Mouse (Mus musculus): ENCODE measurements at regions not wholly inside any gene's neighbourhood (a gene's known extent, or its start where the extent isn't known, plus 50 kb on each side); places are given as distances from the start of the nearest gene placed in this dataset.

- DNase-seq (ENCODE audit: low read depth, low spot score), result peak; percentile 27
Observed at GRCm38 (mm10) chr13:46123446-46123845, 150.1 kb upstream of the Stmnd1 start.

GRCm38 (mm10) chr13:46116576-46116975, 151.8 kb upstream of the Atxn1 start:
- DNase-seq (ENCODE audit: low read depth, low spot score), result no peak

GRCm38 (mm10) chr13:46104971-46105370, 140.2 kb upstream of the Atxn1 start:
- no peak for DNase-seq (ENCODE audit: low read depth, low spot score)

- no peak for DNase-seq (ENCODE audit: low read depth, low spot score)
Observed at GRCm38 (mm10) chr13:46098621-46099020, 133.8 kb upstream of the Atxn1 start.

- DNase-seq (ENCODE audit: low read depth, low spot score), result no peak
Observed at GRCm38 (mm10) chr13:46098131-46098530, 133.3 kb upstream of the Atxn1 start.

GRCm38 (mm10) chr13:46096968-46097367, 132.2 kb upstream of the Atxn1 start:
- DNase-seq (ENCODE audit: low read depth, low spot score), result peak; percentile 90

GRCm38 (mm10) chr13:46096416-46096815, 131.6 kb upstream of the Atxn1 start:
- DNase-seq (ENCODE audit: low read depth, low spot score), result no peak

GRCm38 (mm10) chr13:46092787-46093186, 128.0 kb upstream of the Atxn1 start:
- no peak for DNase-seq (ENCODE audit: low read depth, low spot score)

GRCm38 (mm10) chr13:46091109-46091508, 126.3 kb upstream of the Atxn1 start:
- DNase-seq (ENCODE audit: low read depth, low spot score), result no peak

GRCm38 (mm10) chr13:46088237-46088636, 123.4 kb upstream of the Atxn1 start:
- no peak for DNase-seq (ENCODE audit: low read depth, low spot score)

GRCm38 (mm10) chr13:46087663-46088062, 122.9 kb upstream of the Atxn1 start:
- no peak for DNase-seq (ENCODE audit: low read depth, low spot score)

- no peak for DNase-seq (ENCODE audit: low read depth, low spot score)
Observed at GRCm38 (mm10) chr13:46076879-46077278, 112.1 kb upstream of the Atxn1 start.

- DNase-seq (ENCODE audit: low read depth, low spot score), result no peak
Observed at GRCm38 (mm10) chr13:46071670-46072069, 106.9 kb upstream of the Atxn1 start.

- DNase-seq (ENCODE audit: low read depth, low spot score), result no peak
Observed at GRCm38 (mm10) chr13:46069571-46069970, 104.8 kb upstream of the Atxn1 start.

- DNase-seq (ENCODE audit: low read depth, low spot score), result no peak
Observed at GRCm38 (mm10) chr13:46062758-46063157, 98.0 kb upstream of the Atxn1 start.

GRCm38 (mm10) chr13:46059870-46060269, 95.1 kb upstream of the Atxn1 start:
- DNase-seq (ENCODE audit: low read depth, low spot score), result no peak

- no peak for DNase-seq (ENCODE audit: low read depth, low spot score)
Observed at GRCm38 (mm10) chr13:46058862-46059261, 94.1 kb upstream of the Atxn1 start.

- no peak for DNase-seq (ENCODE audit: low read depth, low spot score)
Observed at GRCm38 (mm10) chr13:46058341-46058740, 93.5 kb upstream of the Atxn1 start.

GRCm38 (mm10) chr13:46055410-46055809, 90.6 kb upstream of the Atxn1 start:
- DNase-seq (ENCODE audit: low read depth, low spot score), result no peak

GRCm38 (mm10) chr13:46043568-46043967, 78.8 kb upstream of the Atxn1 start:
- DNase-seq (ENCODE audit: low read depth, low spot score), result no peak

- DNase-seq (ENCODE audit: low read depth, low spot score), result no peak
Observed at GRCm38 (mm10) chr13:46043016-46043415, 78.2 kb upstream of the Atxn1 start.

- no peak for DNase-seq (ENCODE audit: low read depth, low spot score)
Observed at GRCm38 (mm10) chr13:46042224-46042623, 77.4 kb upstream of the Atxn1 start.

GRCm38 (mm10) chr13:46041475-46041874, 76.7 kb upstream of the Atxn1 start:
- DNase-seq (ENCODE audit: low read depth, low spot score), result no peak

- DNase-seq (ENCODE audit: low read depth, low spot score), result no peak
Observed at GRCm38 (mm10) chr13:46040062-46040461, 75.3 kb upstream of the Atxn1 start.

All from forelimb bud, embryonic 11.5 days (tissue).